Mouse (Mus musculus) liver, postnatal 0 days (tissue): ENCODE results near the gene Fbn1.

ENCODE experiments used
- CTCF ChIP-seq: sonication (generic); IDR thresholded peaks from 2 replicates; pipeline ENCODE4 v1.5.1; 2016; ENCODE audit warnings: antibody characterized with exemption, low read depth
- EP300 ChIP-seq: IDR thresholded peaks from 2 replicates; pipeline ENCODE4 v1.6.1; 2016; ENCODE audit warnings: antibody characterized with exemption, low read depth, mild to moderate bottlenecking

- TF ChIP-seq CTCF (no peak), EP300 (no peak)
Observed at GRCm38 (mm10) chr2:125263753-125264152, 244.0 kb downstream of the Fbn1 start.
